Mouse (Mus musculus) ES-E14 (cell line): ENCODE results near the gene Lhpp. TPM values are rescaled to one million over a fixed set of nuclear protein-coding genes. Genes with fewer than 3 reads are reported as not detected.

Source experiments
- DNase-seq: peaks from one replicate; pipeline ENCODE4 v3.0.0-alpha.2; 2013; ENCODE audit warnings: low read depth, low spot score
- H3K27ac ChIP-seq: 2 replicates; pipeline ENCODE4 v1.5.1; 2012; ENCODE audit warnings: low read depth, mild to moderate bottlenecking, low read length, moderate library complexity, mixed read lengths; ENCODE audit not compliant: poor library complexity, insufficient read depth, severe bottlenecking
- H3K36me3 ChIP-seq: 2 replicates; pipeline ENCODE4 v1.6.1; 2012; ENCODE audit warnings: mild to moderate bottlenecking, low read length, moderate library complexity, mixed read lengths; ENCODE audit not compliant: control insufficient read depth, poor library complexity, insufficient read depth, severe bottlenecking
- H3K4me1 ChIP-seq, 2 experiments: fragments of 150-350 bp in 1 of 2; sonication (generic) in 1 of 2; 2 replicates each; pipeline ENCODE4 v1.6.1; 2012; ENCODE audit warnings: low read length in 2 of 2, mild to moderate bottlenecking in 1 of 2, mixed read lengths in 1 of 2; ENCODE audit not compliant: control insufficient read depth in 2 of 2, insufficient read depth in 2 of 2, poor library complexity in 1 of 2
- H3K4me3 ChIP-seq, 2 experiments: fragments of 150-350 bp in 1 of 2; sonication (generic) in 1 of 2; 2 replicates each; pipeline ENCODE4 v1.5.1; 2012; ENCODE audit warnings: low read length in 2 of 2, low read depth in 1 of 2, mild to moderate bottlenecking in 1 of 2, mixed read lengths in 1 of 2; ENCODE audit not compliant: insufficient read depth in 1 of 2, poor library complexity in 1 of 2, severe bottlenecking in 1 of 2
- H3K9ac ChIP-seq: 2 replicates; pipeline ENCODE4 v1.6.1; 2012; ENCODE audit warnings: low read depth, mild to moderate bottlenecking, low read length, mixed read lengths; ENCODE audit not compliant: poor library complexity, insufficient read depth, severe bottlenecking
- H3K9me3 ChIP-seq: fragments of 150-350 bp; sonication (generic); 2 replicates; pipeline ENCODE4 v1.6.1; 2012; ENCODE audit warnings: low read depth, mild to moderate bottlenecking, low read length; ENCODE audit not compliant: control insufficient read depth, insufficient read depth
- CHD2 ChIP-seq: IDR thresholded peaks from 2 replicates; pipeline ENCODE4 v1.6.1; 2014; ENCODE audit warnings: mild to moderate bottlenecking, low read depth, low read length, inconsistent platforms
- HCFC1 ChIP-seq: IDR thresholded peaks from 2 replicates; pipeline ENCODE4 v1.6.1; 2012; ENCODE audit warnings: low read length, inconsistent platforms, borderline replicate concordance; ENCODE audit not compliant: insufficient read depth
- MAFK ChIP-seq: IDR thresholded peaks from 2 replicates; pipeline ENCODE4 v1.6.1; 2014; ENCODE audit warnings: mild to moderate bottlenecking, low read depth, low read length, inconsistent platforms; ENCODE audit not compliant: insufficient read depth
- ZC3H11A ChIP-seq: IDR thresholded peaks from 2 replicates; pipeline ENCODE4 v1.6.1; 2012; ENCODE audit warnings: low read depth, mild to moderate bottlenecking, inconsistent platforms, low read length, borderline replicate concordance
- ZNF384 ChIP-seq: IDR thresholded peaks from 2 replicates; pipeline ENCODE4 v1.6.1; 2012; ENCODE audit warnings: low read depth, low read length, inconsistent platforms
- in situ Hi-C, 2 experiments: fragments of 600-800 bp; cut with MboI; formaldehyde crosslinking; loops; one replicate each; pipeline ENCODE4 v1.15.1; 2025; ENCODE audit warnings: low sequenced_read_pairs in 2 of 2, inconsistent platforms in 1 of 2; ENCODE audit not compliant: unreplicated experiment in 2 of 2
- total RNA-seq: library from RNA; depleted of rRNA; stranded (reverse); fragments of 300-350 nt; gene quantifications from 2 replicates; pipeline ENCODE4 v1.2.3, GENCODE M21; 2012

The Lhpp gene
- total RNA-seq, 1 experiment, result 11.9 TPM

- in situ Hi-C loops, result loop anchor here in 1 of 2 experiments (25.0 kb wide), 1 partner anchor 217 kb away; no protein-coding TSS in a partner anchor
- H3K27ac ChIP-seq, result no peak overlapping the region
- H3K4me1 ChIP-seq, result peaks cover 1 to 13% of the 10 kb centered on the region in 2 experiments; a peak in 1 of 4 replicates
- no peak for DNase-seq
- no peaks in the 10 kb centered on the region for H3K36me3 ChIP-seq
- no peak for TF ChIP-seq ZC3H11A
- TF ChIP-seq MAFK, result no peak
- TF ChIP-seq ZNF384, result no peak
- TF ChIP-seq CHD2, result no peak
- TF ChIP-seq HCFC1, result no peak
- H3K9ac ChIP-seq, result no peak overlapping the region
- no peaks in the 10 kb centered on the region for H3K9me3 ChIP-seq
- H3K4me3 ChIP-seq, result no peak overlapping the region
These were observed 59.8 kb downstream of the Lhpp start for GRCm38 (mm10) chr7:132669999-132670862.

DNA sequence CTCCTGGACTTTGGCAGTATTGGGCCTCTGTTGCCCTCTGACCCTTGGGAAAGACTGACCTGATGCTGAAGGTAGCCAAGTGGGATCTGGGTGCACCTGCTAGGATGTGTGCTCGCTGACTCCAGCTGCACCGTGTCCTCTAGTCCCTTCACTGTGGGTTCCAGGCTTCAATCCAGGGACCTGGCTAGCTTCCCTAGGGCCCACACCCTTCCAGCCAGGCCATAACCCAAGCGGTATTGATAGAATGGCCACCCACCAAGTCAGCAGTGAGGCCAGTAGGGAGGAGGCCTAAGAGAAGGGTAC, 60.4 kb downstream of the Lhpp start:
- Histone ChIP-seq H3K4me1 (peaks cover 1 to 13% of the 10 kb centered on the region in 2 experiments; a peak in 1 of 4 replicates), H3K36me3 (no peaks in the 10 kb centered on the region), H3K9me3 (no peaks in the 10 kb centered on the region), H3K4me3 (no peak overlapping the region), H3K27ac (no peak overlapping the region), H3K9ac (no peak overlapping the region)
- TF ChIP-seq ZC3H11A (no peak), MAFK (no peak), HCFC1 (no peak), ZNF384 (no peak), CHD2 (no peak)
- in situ Hi-C loops, result loop anchor here in 1 of 2 experiments (25.0 kb wide), 1 partner anchor 216 kb away; no protein-coding TSS in a partner anchor
- DNase-seq, result no peak

DNA sequence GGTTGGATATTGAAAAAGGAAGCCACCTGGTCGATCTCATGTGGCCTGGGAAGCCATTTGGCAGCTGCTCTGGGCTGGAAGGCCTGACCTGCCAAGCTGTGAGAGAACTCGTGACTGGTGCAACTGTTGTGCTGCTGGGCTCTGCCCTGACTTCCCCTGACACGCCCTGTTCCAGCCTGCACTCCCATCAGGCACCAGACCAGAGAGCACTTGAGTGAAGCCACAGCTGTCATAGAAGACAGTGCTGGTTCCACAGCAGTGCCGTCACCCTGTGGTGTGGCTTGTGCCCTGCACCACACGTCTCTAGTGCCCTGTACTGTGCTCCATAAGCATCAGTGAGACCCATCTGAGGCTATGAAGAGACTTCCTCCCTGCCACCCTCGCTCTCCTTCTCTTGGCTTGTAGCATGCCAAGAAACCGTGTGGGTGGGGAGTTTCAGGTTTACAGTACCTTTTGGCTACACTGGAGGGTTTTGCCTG, 62.1 kb downstream of the Lhpp start:
- H3K4me3 ChIP-seq, result no peak overlapping the region
- H3K9ac ChIP-seq, result no peak overlapping the region
- peaks cover 1 to 13% of the 10 kb centered on the region in 2 experiments; a peak in 1 of 4 replicates for H3K4me1 ChIP-seq
- no peak for DNase-seq
- TF ChIP-seq ZC3H11A (no peak), ZNF384 (no peak), HCFC1 (no peak), CHD2 (no peak), MAFK (no peak)
- no peaks in the 10 kb centered on the region for H3K9me3 ChIP-seq
- H3K36me3 ChIP-seq, result no peaks in the 10 kb centered on the region
- H3K27ac ChIP-seq, result no peak overlapping the region
- in situ Hi-C loops, result loop anchor here in 1 of 2 experiments (25.0 kb wide), 1 partner anchor 215 kb away; no protein-coding TSS in a partner anchor

DNA sequence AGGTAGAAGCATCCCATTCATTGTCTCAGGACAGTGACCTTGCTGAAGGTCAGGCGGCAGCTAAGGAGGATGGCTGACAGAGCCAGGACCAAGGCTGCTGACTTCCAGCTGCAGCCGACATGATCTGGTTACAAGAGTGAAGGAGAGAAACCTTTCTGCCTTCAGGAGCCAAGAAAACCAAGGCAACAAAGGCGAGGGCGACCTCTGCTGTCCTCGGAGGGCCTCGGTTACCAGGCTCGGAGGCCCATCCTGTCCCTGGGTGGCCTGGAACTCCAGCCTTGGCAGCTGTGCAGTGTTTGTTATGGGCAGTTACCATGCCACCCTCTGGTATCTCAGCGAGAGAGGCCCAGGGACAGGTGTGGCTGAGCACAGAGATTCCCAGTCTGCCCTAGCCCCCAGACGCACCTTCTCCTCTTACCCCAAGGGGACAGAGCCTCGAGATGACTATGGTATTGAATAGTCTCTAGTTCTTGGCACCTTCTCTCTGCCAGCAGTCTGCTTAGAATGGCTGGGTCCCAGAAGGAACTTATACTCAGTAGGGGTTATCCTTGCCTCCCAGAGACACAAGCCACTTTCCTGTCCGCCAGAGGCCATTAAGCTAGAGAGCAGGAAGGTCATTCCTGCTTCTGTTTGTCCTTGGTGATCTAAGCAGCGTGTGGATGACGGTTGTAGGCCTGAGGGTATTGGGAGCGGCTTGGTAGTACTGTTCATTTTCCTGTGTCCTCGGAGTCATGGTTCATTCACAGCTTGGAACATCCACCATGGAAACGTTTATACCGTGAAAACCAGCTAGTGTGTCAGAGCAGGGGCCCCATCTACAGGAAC, 63.7 kb downstream of the Lhpp start:
- in situ Hi-C loops, result loop anchor here in 1 of 2 experiments (25.0 kb wide), 1 partner anchor 213 kb away; no protein-coding TSS in a partner anchor
- Histone ChIP-seq H3K4me3 (no peak overlapping the region), H3K27ac (no peak overlapping the region), H3K9me3 (no peaks in the 10 kb centered on the region), H3K4me1 (peaks cover 1 to 13% of the 10 kb centered on the region in 2 experiments; a peak in 1 of 4 replicates), H3K36me3 (no peaks in the 10 kb centered on the region), H3K9ac (no peak overlapping the region)
- peak; percentile 33 for DNase-seq
- TF ChIP-seq ZC3H11A, result no peak
- TF ChIP-seq ZNF384, result no peak
- no peak for TF ChIP-seq CHD2
- TF ChIP-seq MAFK, result no peak
- TF ChIP-seq HCFC1, result no peak
